Mouse (Mus musculus): ENCODE measurements around the gene Sept14.

DNA sequence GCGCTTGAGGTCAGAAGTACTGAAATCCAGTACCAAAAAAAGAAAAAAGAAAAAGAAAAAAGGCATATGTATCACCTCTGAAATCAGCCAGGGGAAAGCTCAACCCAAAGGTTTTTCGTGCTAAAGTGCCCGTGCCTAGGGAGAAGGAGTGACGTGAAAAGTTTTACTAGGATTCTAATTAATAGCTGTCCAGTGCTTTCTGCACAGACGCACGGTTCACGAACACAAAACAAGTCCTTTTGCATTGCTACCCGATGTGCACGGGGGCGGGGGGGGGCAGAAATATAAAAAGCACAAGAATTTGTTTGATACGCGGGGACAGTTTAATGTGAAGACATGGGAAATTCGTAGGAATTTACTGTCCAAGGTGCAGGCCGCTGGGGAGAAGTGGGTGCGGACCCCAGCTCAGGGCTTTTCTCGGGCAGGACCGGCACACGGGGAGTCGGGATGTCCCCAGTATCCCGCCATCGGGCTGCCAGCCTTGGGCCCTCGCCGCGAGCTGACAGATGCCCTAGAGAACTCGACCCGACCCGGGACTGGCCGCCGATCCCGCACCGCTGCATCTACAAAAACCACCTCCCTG is 38.8 kb downstream of the Sept14 start:
- no peak for TF ChIP-seq CTCF (IDR thresholded peaks at IDR 0.05; ENCODE audit: low read depth)
- TF ChIP-seq EP300 (IDR thresholded peaks at IDR 0.05; ENCODE audit: low read depth): no peak
